Mouse (Mus musculus) midbrain, embryonic 11.5 days (tissue): Measurements from ENCODE around the gene Hlf. TPM values are rescaled to one million over a fixed set of nuclear protein-coding genes. Genes with fewer than 3 reads are reported as not detected.

ENCODE experiments used
- ATAC-seq: fragments of 200-750 bp; cut with Nextera tagmentation; 2 replicates; pipeline ENCODE4 v1.8.0; 2017; ENCODE audit warnings: moderate TSS enrichment, moderate library complexity; ENCODE audit not compliant: low FRiP score
- DNase-seq: peaks from one replicate; pipeline ENCODE4 v3.0.0; 2015; ENCODE audit warnings: low spot score; ENCODE audit errors: missing footprints
- H3K27ac ChIP-seq: fragments of 300-500 bp; sonication (generic); 2 replicates; pipeline ENCODE4 v1.5.1; 2014; ENCODE audit warnings: low read depth, low read length
- H3K27me3 ChIP-seq: fragments of 300-500 bp; sonication (generic); 2 replicates; pipeline ENCODE4 v1.6.1; 2014; ENCODE audit warnings: mild to moderate bottlenecking, low read length, moderate library complexity, mixed read lengths; ENCODE audit not compliant: control insufficient read depth, insufficient read depth
- H3K36me3 ChIP-seq: fragments of 300-500 bp; sonication (generic); 2 replicates; pipeline ENCODE4 v1.6.1; 2014; ENCODE audit warnings: mild to moderate bottlenecking, low read length, moderate library complexity, mixed read lengths; ENCODE audit not compliant: control insufficient read depth, insufficient read depth
- H3K4me1 ChIP-seq: fragments of 300-500 bp; sonication (generic); 2 replicates; pipeline ENCODE4 v1.6.1; 2014; ENCODE audit warnings: low read length; ENCODE audit not compliant: control insufficient read depth, insufficient read depth
- H3K4me2 ChIP-seq: fragments of 300-500 bp; sonication (generic); 2 replicates; pipeline ENCODE4 v1.6.1; 2014; ENCODE audit warnings: mild to moderate bottlenecking, moderate library complexity
- H3K4me3 ChIP-seq: fragments of 300-500 bp; sonication (generic); 2 replicates; pipeline ENCODE4 v1.5.1; 2014; ENCODE audit warnings: low read depth, low read length
- H3K9ac ChIP-seq: fragments of 300-500 bp; sonication (generic); 2 replicates; pipeline ENCODE4 v1.6.1; 2014; ENCODE audit warnings: low read length
- H3K9me3 ChIP-seq: fragments of 300-500 bp; sonication (generic); 2 replicates; pipeline ENCODE4 v1.6.1; 2016; ENCODE audit warnings: low read length; ENCODE audit not compliant: control insufficient read depth
- WGBS: fragments of 180-500 bp; shearing (Covaris S2); extraction: QIAGEN DNeasy Blood & Tissue Kit; methylation state at CpG from one replicate; pipeline ENCODE4 v1.1.7; 2014; 5-methylcytosine and 5-hydroxymethylcytosine counted together
- polyA plus RNA-seq: library from polyadenylated mRNA; unstranded; fragments of >200 nt; fragmentation: Nextera tagmentation; extraction: Ambion mirVana; gene quantifications from 2 replicates; pipeline ENCODE4 v1.2.1, GENCODE M21; 2014

Gene Hlf
- polyA plus RNA-seq, 1 experiment from 2014 or later = 2.0 TPM

- WGBS = 94% methylated on average over 5 of the region's 5 CpGs
- ATAC-seq (no peak), DNase-seq (no peak)
- Histone ChIP-seq H3K27me3 (no peaks in the 10 kb centered on the region), H3K9me3 (no peaks in the 10 kb centered on the region), H3K4me1 (peaks cover 4% of the 10 kb centered on the region; the same call in 1 of the 2 replicates), H3K4me2 (no peak overlapping the region), H3K4me3 (no peak overlapping the region), H3K27ac (no peak overlapping the region), H3K9ac (no peak overlapping the region), H3K36me3 (no peaks in the 10 kb centered on the region)
Observed at GRCm38 (mm10) chr11:90378008-90378407, 12.7 kb downstream of the Hlf start.

GRCm38 (mm10) chr11:90376436-90376835 is 14.3 kb downstream of the Hlf start:
- Histone ChIP-seq H3K9ac (no peak overlapping the region), H3K36me3 (no peaks in the 10 kb centered on the region), H3K4me3 (no peak overlapping the region), H3K27ac (no peak overlapping the region), H3K4me1 (no peaks in the 10 kb centered on the region), H3K9me3 (no peaks in the 10 kb centered on the region), H3K4me2 (no peak overlapping the region), H3K27me3 (no peaks in the 10 kb centered on the region)
- 94% methylated on average over 9 of the region's 9 CpGs for WGBS
- no peak for ATAC-seq
- no peak for DNase-seq

- no peaks in the 10 kb centered on the region for H3K9me3 ChIP-seq
- no peak overlapping the region for H3K4me2 ChIP-seq
- no peak for DNase-seq
- H3K9ac ChIP-seq = no peak overlapping the region
- no peaks in the 10 kb centered on the region for H3K36me3 ChIP-seq
- H3K4me3 ChIP-seq = no peak overlapping the region
- peaks cover 9% of the 10 kb centered on the region for H3K4me1 ChIP-seq
- no peak overlapping the region for H3K27ac ChIP-seq
- ATAC-seq = no peak
- H3K27me3 ChIP-seq = no peaks in the 10 kb centered on the region
- WGBS = 48% methylated on average over 8 of the region's 8 CpGs
Observed at GRCm38 (mm10) chr11:90371470-90372100, 19.1 kb downstream of the Hlf start.

- DNase-seq (no peak), ATAC-seq (peak; percentile 58)
- 3% methylated on average over 11 of the region's 11 CpGs for WGBS
- H3K9me3 ChIP-seq = no peaks in the 10 kb centered on the region
- no peak overlapping the region for H3K9ac ChIP-seq
- no peaks in the 10 kb centered on the region for H3K27me3 ChIP-seq
- peaks cover 9% of the 10 kb centered on the region for H3K4me1 ChIP-seq
- H3K36me3 ChIP-seq = no peaks in the 10 kb centered on the region
- no peak overlapping the region for H3K4me3 ChIP-seq
- peak overlapping the region; percentile 8; the same call in 1 of the 2 replicates for H3K4me2 ChIP-seq
- H3K27ac ChIP-seq = no peak overlapping the region
Observed at GRCm38 (mm10) chr11:90370789-90371291, 19.9 kb downstream of the Hlf start.

- H3K4me2 ChIP-seq = peak overlapping the region; percentile 8; the same call in 1 of the 2 replicates
- no peaks in the 10 kb centered on the region for H3K9me3 ChIP-seq
- no peak overlapping the region for H3K27ac ChIP-seq
- H3K9ac ChIP-seq = no peak overlapping the region
- ATAC-seq (no peak), DNase-seq (no peak)
- 23% methylated on average over 11 of the region's 11 CpGs for WGBS
- H3K4me3 ChIP-seq = no peak overlapping the region
- no peaks in the 10 kb centered on the region for H3K27me3 ChIP-seq
- peaks cover 9% of the 10 kb centered on the region for H3K4me1 ChIP-seq
- H3K36me3 ChIP-seq = no peaks in the 10 kb centered on the region
Observed at GRCm38 (mm10) chr11:90370367-90370766, 20.3 kb downstream of the Hlf start.

- no peak overlapping the region for H3K4me3 ChIP-seq
- H3K36me3 ChIP-seq = no peaks in the 10 kb centered on the region
- peaks cover 9% of the 10 kb centered on the region for H3K4me1 ChIP-seq
- DNase-seq (no peak), ATAC-seq (peak; percentile 67; the same call in 1 of the 2 replicates)
- no peak overlapping the region; the same call in 1 of the 2 replicates for H3K27ac ChIP-seq
- no peaks in the 10 kb centered on the region for H3K9me3 ChIP-seq
- H3K9ac ChIP-seq = 0 out of 2 replicates have a peak overlapping the region, but pooled peaks have one; percentile 18
- peak overlapping the region; percentile 5; the same call in 1 of the 2 replicates for H3K4me2 ChIP-seq
- 40% methylated on average over 8 of the region's 8 CpGs for WGBS
- H3K27me3 ChIP-seq = no peaks in the 10 kb centered on the region
Observed at GRCm38 (mm10) chr11:90369605-90370004, 21.1 kb downstream of the Hlf start.

- Histone ChIP-seq H3K27ac (no peak overlapping the region; the same call in 1 of the 2 replicates), H3K27me3 (no peaks in the 10 kb centered on the region), H3K9ac (no peak overlapping the region), H3K4me1 (peaks cover 9% of the 10 kb centered on the region), H3K4me3 (no peak overlapping the region), H3K36me3 (no peaks in the 10 kb centered on the region), H3K9me3 (no peaks in the 10 kb centered on the region), H3K4me2 (peak overlapping the region; percentile 5; the same call in 1 of the 2 replicates)
- DNase-seq (no peak), ATAC-seq (no peak)
- 33% methylated on average over 7 of the region's 7 CpGs for WGBS
Observed at GRCm38 (mm10) chr11:90369115-90369514, 21.6 kb downstream of the Hlf start.

GRCm38 (mm10) chr11:90367894-90368860 is 22.5 kb downstream of the Hlf start:
- Histone ChIP-seq H3K27me3 (no peaks in the 10 kb centered on the region), H3K9me3 (no peaks in the 10 kb centered on the region), H3K4me1 (peaks cover 9% of the 10 kb centered on the region), H3K27ac (no peak overlapping the region), H3K9ac (no peak overlapping the region), H3K4me3 (no peak overlapping the region), H3K4me2 (no peak overlapping the region), H3K36me3 (no peaks in the 10 kb centered on the region)
- DNase-seq (no peak), ATAC-seq (no peak)
- WGBS = 63% methylated on average over 14 of the region's 14 CpGs

GRCm38 (mm10) chr11:90364865-90365264 is 25.8 kb downstream of the Hlf start:
- H3K36me3 ChIP-seq = no peaks in the 10 kb centered on the region
- H3K9ac ChIP-seq = no peak overlapping the region
- H3K27me3 ChIP-seq = no peaks in the 10 kb centered on the region
- H3K9me3 ChIP-seq = no peaks in the 10 kb centered on the region
- no peaks in the 10 kb centered on the region; the same call in 1 of the 2 replicates for H3K4me1 ChIP-seq
- 79% methylated on average over 7 of the region's 7 CpGs for WGBS
- ATAC-seq = no peak
- no peak overlapping the region for H3K4me3 ChIP-seq
- DNase-seq = no peak
- H3K27ac ChIP-seq = no peak overlapping the region
- H3K4me2 ChIP-seq = no peak overlapping the region
